9 mouse cellular contexts compared by ENCODE assay signal in genomic region chr12:105839096-105839495, GRCm38 (mm10). TPM values are rescaled to one million over a fixed set of nuclear protein-coding genes. Genes with fewer than 3 reads are reported as not detected.
A peak's percentile ranks its signal among the peaks of the same experiment; 100 is the strongest.
DNase-seq lines count a peak whose midpoint lies in the region; ATAC-seq and TF ChIP-seq lines count a peak whose summit lies in the region.
"Had no signal": no experiment of that assay in that cellular context is flagged by ENCODE, and none has a peak within 500 bp of the region (broad histone marks: within the 10 kb centered on the region; RNA-seq: fewer than 3 reads in every experiment).

No protein-coding gene starts in this region.

- H3K27me3 ChIP-seq in lung, embryonic 14.5 days (ENCODE audit: insufficient read depth, low read length), result no peaks in the 10 kb centered on the region
- H3K27me3 ChIP-seq: heart, embryonic 13.5 days had no signal

- peak; percentile 59 for TF ChIP-seq CTCF in lung, embryonic 14.5 days (IDR thresholded peaks at IDR 0.05; ENCODE audit: low read depth)

- WGBS in lung, embryonic 14.5 days, result 74% methylated on average over 4 of the region's 4 CpGs

- H3K4me3 ChIP-seq in lung, embryonic 14.5 days (ENCODE audit: low read depth, low read length), result no peak overlapping the region
- H3K4me3 ChIP-seq: heart, embryonic 13.5 days had no signal

- ATAC-seq in frontal cortex, adult (ENCODE audit: low TSS enrichment), result peak; percentile 72
- ATAC-seq in lung, embryonic 14.5 days (ENCODE audit: insufficient read depth), result no peak

- H3K27ac ChIP-seq in lung, embryonic 14.5 days (ENCODE audit: low read depth), result no peak overlapping the region
- H3K27ac ChIP-seq: heart, embryonic 13.5 days had no signal

- no peak overlapping the region for H3K4me2 ChIP-seq in lung, embryonic 14.5 days
- H3K4me2 ChIP-seq: heart, embryonic 13.5 days had no signal

- H3K9ac ChIP-seq in lung, embryonic 14.5 days, result no peak overlapping the region
- H3K9ac ChIP-seq: heart, embryonic 13.5 days had no signal

- DNase-seq in frontal cortex, postnatal 14 days (ENCODE audit: low spot score in 2 of 2), result no peak
- DNase-seq in lung, embryonic 14.5 days, result peak; percentile 66
- no peak for DNase-seq in lung, postnatal 14 days
- DNase-seq in c-Kit-positive CD71-negative TER-119-negative erythroid progenitor cells, embryonic 14.5 days (ENCODE audit: low read depth), result peak; percentile 16
- peak; percentile 72 for DNase-seq in retina, embryonic 14.5 days (ENCODE audit: low spot score)
- DNase-seq in adrenal gland, postnatal 25 days, result no peak
- DNase-seq in T-cell, adult 2 months (ENCODE audit: low spot score), result no peak

- no peaks in the 10 kb centered on the region for H3K4me1 ChIP-seq in lung, embryonic 14.5 days (ENCODE audit: insufficient read depth)

- H3K36me3 ChIP-seq in lung, embryonic 14.5 days (ENCODE audit: insufficient read depth), result peaks cover 66% of the 10 kb centered on the region

- no peaks in the 10 kb centered on the region for H3K9me3 ChIP-seq in lung, embryonic 14.5 days (ENCODE audit: low read depth, low read length)
- H3K9me3 ChIP-seq: heart, embryonic 13.5 days had no signal

RNA-seq across cellular contexts. Expression of gene Papola, which starts 54.6 kb away (rescaled TPM):
- polyA plus RNA-seq in lung, embryonic 14.5 days (2014; fragmentation: Nextera tagmentation; extraction: Ambion mirVana), result 181 and 185 TPM in 2 replicates
- total RNA-seq in adrenal gland, postnatal 25 days (2021), result 204 and 207 TPM in 2 replicates

Comparison
In these comparisons a context has a peak if more than half of its experiments do, and no peak if none do; other contexts are left out.
1. DNase-seq: peak in lung, embryonic 14.5 days (single experiment), c-Kit-positive CD71-negative TER-119-negative erythroid progenitor cells, embryonic 14.5 days (single experiment) and retina, embryonic 14.5 days (single experiment); none in frontal cortex, postnatal 14 days (0 of 2), lung, postnatal 14 days (single experiment), adrenal gland, postnatal 25 days (single experiment) and T-cell, adult 2 months (single experiment).